In genomic region chr9:65020991-65021886, GRCm38 (mm10) we compare ENCODE assay signal across 8 mouse cellular contexts. TPM values are rescaled to one million over a fixed set of nuclear protein-coding genes. Genes with fewer than 3 reads are reported as not detected.
DNase-seq lines count a peak whose midpoint lies in the region; ATAC-seq lines count a peak whose summit lies in the region.

TSS of gene Hacd3 (minus strand) at chr9:65021693.

- WGBS in heart, embryonic 12.5 days = under 1% methylated on average over 81 of the region's 81 CpGs
- under 1% methylated on average over 80 of the region's 81 CpGs for WGBS in kidney, embryonic 16.5 days

- DNase-seq in CD4-positive helper T cell, adult 2 months (ENCODE audit: low read depth, low spot score) = peak; percentile 90
- DNase-seq in liver = peak; percentile 97
- peak; percentile 84 to 85 for DNase-seq in spleen, postnatal 36 days (ENCODE audit: low spot score in 2 of 2)

- no peaks in the 10 kb centered on the region for H3K27me3 ChIP-seq in heart, embryonic 12.5 days (replicated peaks)
- H3K27me3 ChIP-seq in kidney, embryonic 16.5 days (ENCODE audit: insufficient read depth, low read length) = no peaks in the 10 kb centered on the region

- peak within 1 kb of the TSS; percentile 89 for H3K4me2 ChIP-seq in heart, embryonic 12.5 days
- peak within 1 kb of the TSS; percentile 73 for H3K4me2 ChIP-seq in kidney, embryonic 16.5 days (replicated peaks; ENCODE audit: low read depth, low read length)

- H3K27ac ChIP-seq in brown adipose tissue, adult 24 weeks (replicated peaks; ENCODE audit: low read depth, low read length) = peak within 1 kb of the TSS; percentile 88
- peak within 1 kb of the TSS; percentile 60 for H3K27ac ChIP-seq in heart, embryonic 12.5 days (ENCODE audit: poor library complexity, severe bottlenecking)
- H3K27ac ChIP-seq in kidney, embryonic 16.5 days (ENCODE audit: low read length) = peak within 1 kb of the TSS; percentile 72

- peak within 1 kb of the TSS; percentile 97 for H3K4me3 ChIP-seq in brown adipose tissue, adult 24 weeks (ENCODE audit: insufficient read depth, low read depth, low read length)
- peak within 1 kb of the TSS; percentile 95 for H3K4me3 ChIP-seq in heart, embryonic 12.5 days
- peak within 1 kb of the TSS; percentile 94 for H3K4me3 ChIP-seq in kidney, embryonic 16.5 days (ENCODE audit: low read length)

- H3K9me3 ChIP-seq in heart, embryonic 12.5 days (replicated peaks) = no peaks in the 10 kb centered on the region
- no peaks in the 10 kb centered on the region for H3K9me3 ChIP-seq in kidney, embryonic 16.5 days (ENCODE audit: low read length)

- H3K36me3 ChIP-seq in heart, embryonic 12.5 days = no peaks in the 10 kb centered on the region
- no peaks in the 10 kb centered on the region for H3K36me3 ChIP-seq in kidney, embryonic 16.5 days (ENCODE audit: insufficient read depth, low read length)

- H3K9ac ChIP-seq in heart, embryonic 12.5 days = peak within 1 kb of the TSS; percentile 93
- peak within 1 kb of the TSS; percentile 93 for H3K9ac ChIP-seq in kidney, embryonic 16.5 days (replicated peaks; ENCODE audit: low read length)

- ATAC-seq in erythroid progenitor cell, adult 5-6 weeks (replicated peaks; ENCODE audit: low FRiP score, poor library complexity, severe bottlenecking) = peak; percentile 87
- peak; percentile 95 for ATAC-seq in heart, embryonic 12.5 days (ENCODE audit: insufficient number of reproducible peaks, low FRiP score)
- peak; percentile 94 for ATAC-seq in kidney, embryonic 16.5 days (ENCODE audit: low FRiP score, low TSS enrichment)
- ATAC-seq in monocyte, adult 5-6 weeks (replicated peaks; ENCODE audit: insufficient number of reproducible peaks, low FRiP score, low TSS enrichment, poor library complexity, severe bottlenecking) = peak; percentile 89

- H3K4me1 ChIP-seq in brown adipose tissue, adult 24 weeks (ENCODE audit: control insufficient read depth, insufficient read depth, insufficient read length, low read length) = peaks cover 5% of the 10 kb centered on the region
- peaks cover 36% of the 10 kb centered on the region for H3K4me1 ChIP-seq in heart, embryonic 12.5 days (replicated peaks)
- peaks cover 19% of the 10 kb centered on the region for H3K4me1 ChIP-seq in kidney, embryonic 16.5 days (ENCODE audit: insufficient read depth, low read length)

RNA-seq across cellular contexts. Expression of gene Hacd3, which starts in this region (rescaled TPM):
- 16.4 and 16.9 TPM in 2 replicates for polyA plus RNA-seq in brown adipose tissue, adult 24 weeks (2012; ENCODE audit: insufficient read depth, insufficient read length, missing spikeins)
- total RNA-seq in erythroid progenitor cell, adult 5-6 weeks (2015; ENCODE audit: low replicate concordance) = 11.5 and 15.9 TPM in 2 replicates
- total RNA-seq in erythroid progenitor cell, adult 5-6 weeks (2017; ENCODE audit: low replicate concordance) = 18.2 and 20.8 TPM in 2 replicates
- 62.8 and 64.0 TPM in 2 replicates for polyA plus RNA-seq in heart, embryonic 12.5 days (2016; fragmentation: Nextera tagmentation; extraction: Ambion mirVana)
- polyA plus RNA-seq in kidney, embryonic 16.5 days (2015; fragmentation: Nextera tagmentation; extraction: Ambion mirVana) = 91.8 and 97.9 TPM in 2 replicates
- 19.3 to 27.9 TPM (median 27.4 TPM) in 3 replicates for total RNA-seq in monocyte, adult 5-6 weeks (2017)

Comparison
In these comparisons a context has a peak if more than half of its experiments do, and no peak if none do; other contexts are left out.
1. Peak in every context shown above with its lines: DNase-seq, ATAC-seq, H3K4me3 ChIP-seq and H3K27ac ChIP-seq.